Mouse (Mus musculus) kidney, adult 11 months (tissue): ENCODE measurements at regions not wholly inside any gene's neighbourhood (a gene's known extent, or its start where the extent isn't known, plus 50 kb on each side); places are given as distances from the start of the nearest gene placed in this dataset.

ENCODE experiments used
- DNase-seq: peaks from one replicate; pipeline ENCODE4 v3.0.0; 2022

DNA sequence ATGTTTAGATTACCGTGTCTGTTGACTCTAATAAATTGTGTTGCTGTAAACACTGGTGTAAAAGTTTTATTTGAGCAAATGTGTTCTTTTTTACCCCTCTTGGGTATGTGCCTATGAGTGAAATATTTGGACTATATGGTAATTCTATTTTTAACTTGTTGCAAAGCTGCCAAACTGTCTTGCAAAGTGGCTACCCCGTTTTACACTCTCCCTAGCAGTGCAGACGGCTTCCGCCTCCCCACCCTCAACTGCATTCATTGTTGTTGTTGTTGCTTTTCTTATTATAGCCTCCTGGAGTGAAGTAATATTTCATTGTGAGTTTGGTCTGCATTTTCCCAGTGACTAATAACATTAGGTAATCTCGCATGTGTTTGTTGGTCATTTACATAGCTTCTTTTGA lies 50.2 kb upstream of the Shb start:
- no peak for DNase-seq
